Mouse (Mus musculus) E14TG2a.4 (cell line): ENCODE measurements at regions not wholly inside any gene's neighbourhood (a gene's known extent, or its start where the extent isn't known, plus 50 kb on each side); places are given as distances from the start of the nearest gene placed in this dataset.

Experiments
- H3K27me3 ChIP-seq: 2 replicates; pipeline ENCODE4 v1.6.1; 2014; ENCODE audit warnings: low read length, control low read depth; ENCODE audit not compliant: insufficient read depth
- H3K36me3 ChIP-seq: 2 replicates; pipeline ENCODE4 v1.6.1; 2014; ENCODE audit warnings: low read length, control low read depth; ENCODE audit not compliant: insufficient read depth
- H3K4me1 ChIP-seq: replicated peaks from 2 replicates; pipeline ENCODE4 v1.6.1; 2014; ENCODE audit warnings: low read depth, low read length, control low read depth
- H3K4me3 ChIP-seq: replicated peaks from 2 replicates; pipeline ENCODE4 v1.5.1; 2014; ENCODE audit warnings: mild to moderate bottlenecking, low read length
- H3K9me3 ChIP-seq: 2 replicates; pipeline ENCODE4 v1.6.1; 2014; ENCODE audit warnings: low read length, control low read depth
- CTCF ChIP-seq: conservative IDR thresholded peaks from 2 replicates; pipeline ENCODE4 v1.5.1; 2014; ENCODE audit warnings: low read length
- NANOG ChIP-seq: IDR thresholded peaks from 2 replicates; pipeline ENCODE4 v1.6.1; 2014; ENCODE audit warnings: borderline replicate concordance, low read length, mixed read lengths
- POU5F1 ChIP-seq: IDR thresholded peaks from 2 replicates; pipeline ENCODE4 v1.6.1; 2014; ENCODE audit warnings: low read length, borderline replicate concordance

- H3K27me3 ChIP-seq = no peaks in the 10 kb centered on the region
These were observed 511.5 kb downstream of the Phf3 start for GRCm38 (mm10) chr1:30362072-30362769.

GRCm38 (mm10) chr1:30320657-30321262 is 553.0 kb downstream of the Phf3 start:
- H3K36me3 ChIP-seq = no peaks in the 10 kb centered on the region
- H3K4me3 ChIP-seq = no peak overlapping the region
- no peaks in the 10 kb centered on the region for H3K4me1 ChIP-seq
- H3K9me3 ChIP-seq = no peaks in the 10 kb centered on the region
- TF ChIP-seq NANOG = no peak
- TF ChIP-seq CTCF = no peak
- TF ChIP-seq POU5F1 = no peak
- no peaks in the 10 kb centered on the region for H3K27me3 ChIP-seq

More at GRCm38 (mm10) chr1:30362072-30362769, 511.5 kb downstream of the Phf3 start:
- H3K4me3 ChIP-seq = no peak overlapping the region
- TF ChIP-seq NANOG (no peak), CTCF (no peak), POU5F1 (no peak)
- no peaks in the 10 kb centered on the region for H3K4me1 ChIP-seq
- no peaks in the 10 kb centered on the region for H3K9me3 ChIP-seq
- H3K36me3 ChIP-seq = no peaks in the 10 kb centered on the region

- H3K36me3 ChIP-seq = no peaks in the 10 kb centered on the region
- no peaks in the 10 kb centered on the region for H3K4me1 ChIP-seq
- TF ChIP-seq POU5F1 (no peak), NANOG (no peak), CTCF (no peak)
- H3K4me3 ChIP-seq = no peak overlapping the region
- no peaks in the 10 kb centered on the region for H3K27me3 ChIP-seq
- H3K9me3 ChIP-seq = no peaks in the 10 kb centered on the region
These were observed 555.5 kb downstream of the Phf3 start for GRCm38 (mm10) chr1:30318195-30318594.

- H3K4me1 ChIP-seq = no peaks in the 10 kb centered on the region
- no peaks in the 10 kb centered on the region for H3K36me3 ChIP-seq
- H3K9me3 ChIP-seq = peaks cover 10% of the 10 kb centered on the region
- no peak overlapping the region for H3K4me3 ChIP-seq
- TF ChIP-seq POU5F1 (no peak), CTCF (no peak), NANOG (no peak)
- H3K27me3 ChIP-seq = no peaks in the 10 kb centered on the region
These were observed 584.6 kb downstream of the Phf3 start for GRCm38 (mm10) chr1:30289073-30289472.

GRCm38 (mm10) chr1:30262418-30262817 is 611.3 kb downstream of the Phf3 start:
- TF ChIP-seq POU5F1 = no peak
- no peak for TF ChIP-seq NANOG
- TF ChIP-seq CTCF = no peak
- Histone ChIP-seq H3K9me3 (no peaks in the 10 kb centered on the region), H3K27me3 (peaks cover 3% of the 10 kb centered on the region; the same call in 1 of the 2 replicates), H3K4me1 (no peaks in the 10 kb centered on the region), H3K36me3 (no peaks in the 10 kb centered on the region), H3K4me3 (no peak overlapping the region)

- Histone ChIP-seq H3K36me3 (no peaks in the 10 kb centered on the region), H3K27me3 (peaks cover 3% of the 10 kb centered on the region; the same call in 1 of the 2 replicates), H3K4me1 (no peaks in the 10 kb centered on the region), H3K4me3 (no peak overlapping the region), H3K9me3 (no peaks in the 10 kb centered on the region)
- no peak for TF ChIP-seq NANOG
- no peak for TF ChIP-seq POU5F1
- TF ChIP-seq CTCF = peak; percentile 76
These were observed 614.2 kb downstream of the Phf3 start for GRCm38 (mm10) chr1:30259547-30259946.

GRCm38 (mm10) chr1:30216764-30217348 is 656.9 kb downstream of the Phf3 start:
- H3K4me3 ChIP-seq = no peak overlapping the region
- H3K36me3 ChIP-seq = no peaks in the 10 kb centered on the region
- H3K27me3 ChIP-seq = no peaks in the 10 kb centered on the region
- no peaks in the 10 kb centered on the region for H3K4me1 ChIP-seq
- no peak for TF ChIP-seq NANOG
- no peak for TF ChIP-seq POU5F1
- TF ChIP-seq CTCF = no peak
- H3K9me3 ChIP-seq = no peaks in the 10 kb centered on the region

GRCm38 (mm10) chr1:30204608-30205262 is 669.0 kb downstream of the Phf3 start:
- H3K27me3 ChIP-seq = no peaks in the 10 kb centered on the region
- H3K4me1 ChIP-seq = no peaks in the 10 kb centered on the region
- TF ChIP-seq CTCF (no peak), NANOG (no peak), POU5F1 (no peak)
- H3K36me3 ChIP-seq = no peaks in the 10 kb centered on the region
- no peak overlapping the region for H3K4me3 ChIP-seq
- H3K9me3 ChIP-seq = no peaks in the 10 kb centered on the region
